Comparison of ENCODE assay signal across 8 mouse cellular contexts in the genomic region with DNA sequence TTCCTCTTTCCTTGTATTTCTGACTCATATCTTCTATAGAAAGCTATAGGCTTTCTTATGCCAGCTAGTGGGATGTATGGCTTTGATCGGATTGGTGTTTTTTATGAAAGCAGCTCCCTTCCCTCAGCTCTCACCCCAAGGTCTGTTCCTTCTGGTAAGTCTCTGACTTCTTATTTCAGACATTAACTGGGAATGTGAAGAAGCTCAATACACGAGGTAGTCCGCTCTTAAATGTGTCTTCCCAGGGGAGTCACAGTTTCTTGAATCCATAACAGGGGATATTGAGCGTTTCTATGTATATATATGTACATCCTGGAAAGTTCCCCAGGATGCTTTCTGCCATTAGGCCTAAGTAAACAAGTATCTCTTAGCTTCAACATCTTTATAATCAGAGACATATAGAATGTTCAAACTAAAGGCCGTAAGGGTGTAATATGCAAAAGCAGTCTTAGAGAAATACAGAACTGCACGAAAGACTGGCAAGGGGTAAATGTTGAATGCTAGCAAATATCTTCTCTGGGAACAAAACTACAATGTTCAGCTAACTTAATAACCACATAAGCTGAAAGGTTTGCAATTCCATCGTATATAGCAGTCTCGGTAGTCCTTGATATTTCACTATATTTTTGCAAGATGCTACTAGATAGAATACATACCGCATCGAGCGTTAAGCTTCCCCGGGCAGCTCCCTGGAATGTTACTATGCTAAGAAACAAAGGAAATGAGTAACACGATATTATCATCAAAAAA. TPM values are rescaled to one million over a fixed set of nuclear protein-coding genes. Genes with fewer than 3 reads are reported as not detected.
DNase-seq lines count a peak whose midpoint lies in the region; ATAC-seq and TF ChIP-seq lines count a peak whose summit lies in the region.

No protein-coding gene starts in this region.

- peaks cover 5% of the 10 kb centered on the region for H3K4me1 ChIP-seq in liver, embryonic 11.5 days (replicated peaks; ENCODE audit: control insufficient read depth, insufficient read depth, low read length)
- H3K4me1 ChIP-seq in hindbrain, embryonic 16.5 days (ENCODE audit: control insufficient read depth, insufficient read depth, low read depth, low read length): peaks cover 5% of the 10 kb centered on the region
- no peaks in the 10 kb centered on the region for H3K4me1 ChIP-seq in midbrain, postnatal 0 days (ENCODE audit: insufficient read depth, low read length)

- peak overlapping the region; percentile 70 for H3K4me2 ChIP-seq in liver, embryonic 11.5 days
- H3K4me2 ChIP-seq in hindbrain, embryonic 16.5 days (ENCODE audit: low read length): peak overlapping the region; percentile 97
- H3K4me2 ChIP-seq in midbrain, postnatal 0 days (ENCODE audit: low read depth, low read length, poor library complexity, severe bottlenecking): peak overlapping the region; percentile 87

- H3K36me3 ChIP-seq in liver, embryonic 11.5 days (ENCODE audit: control insufficient read depth, insufficient read depth, low read length): no peaks in the 10 kb centered on the region
- no peaks in the 10 kb centered on the region for H3K36me3 ChIP-seq in hindbrain, embryonic 16.5 days (ENCODE audit: control insufficient read depth, insufficient read depth, low read length)
- no peaks in the 10 kb centered on the region for H3K36me3 ChIP-seq in midbrain, postnatal 0 days (ENCODE audit: insufficient read depth, low read length)

- no peak for ATAC-seq in liver, embryonic 11.5 days (replicated peaks; ENCODE audit: low FRiP score)
- no peak for ATAC-seq in hindbrain, embryonic 16.5 days
- no peak; the same call in 1 of the 2 replicates for ATAC-seq in midbrain, postnatal 0 days (ENCODE audit: low FRiP score)

- peak overlapping the region; percentile 39 for H3K27ac ChIP-seq in liver, embryonic 11.5 days (ENCODE audit: low read depth, low read length)
- H3K27ac ChIP-seq in hindbrain, embryonic 16.5 days (ENCODE audit: low read depth, low read length): no peak overlapping the region
- H3K27ac ChIP-seq in midbrain, postnatal 0 days (ENCODE audit: low read depth, low read length): no peak overlapping the region

- H3K4me3 ChIP-seq in liver, embryonic 11.5 days (ENCODE audit: low read depth, low read length): peak overlapping the region; percentile 85
- peak overlapping the region; percentile 79 for H3K4me3 ChIP-seq in hindbrain, embryonic 16.5 days (ENCODE audit: low read length)
- H3K4me3 ChIP-seq in midbrain, postnatal 0 days (ENCODE audit: low read depth, low read length): peak overlapping the region; percentile 69

- no peaks in the 10 kb centered on the region for H3K27me3 ChIP-seq in liver, embryonic 11.5 days (replicated peaks; ENCODE audit: control insufficient read depth, insufficient read depth, low read length)
- H3K27me3 ChIP-seq in hindbrain, embryonic 16.5 days (replicated peaks; ENCODE audit: control insufficient read depth, insufficient read depth, low read length): no peaks in the 10 kb centered on the region
- no peaks in the 10 kb centered on the region for H3K27me3 ChIP-seq in midbrain, postnatal 0 days (ENCODE audit: insufficient read depth, low read length)

- H3K9ac ChIP-seq in liver, embryonic 11.5 days (ENCODE audit: low read depth, low read length): peak overlapping the region; percentile 75
- H3K9ac ChIP-seq in hindbrain, embryonic 16.5 days (ENCODE audit: low read depth, low read length): peak overlapping the region; percentile 49; the same call in 1 of the 2 replicates
- H3K9ac ChIP-seq in midbrain, postnatal 0 days (replicated peaks; ENCODE audit: low read length, poor library complexity, severe bottlenecking): no peak overlapping the region

- TF ChIP-seq CTCF in midbrain, postnatal 0 days (IDR thresholded peaks at IDR 0.05): no peak

- 42% methylated on average over 13 of the region's 13 CpGs for WGBS in liver, embryonic 11.5 days
- 51% methylated on average over 13 of the region's 13 CpGs for WGBS in hindbrain, embryonic 16.5 days
- WGBS in midbrain, postnatal 0 days: 51% methylated on average over 13 of the region's 13 CpGs

- no peaks in the 10 kb centered on the region for H3K9me3 ChIP-seq in liver, embryonic 11.5 days (ENCODE audit: control insufficient read depth, low read length)
- H3K9me3 ChIP-seq in hindbrain, embryonic 16.5 days (ENCODE audit: control insufficient read depth, low read length): no peaks in the 10 kb centered on the region
- H3K9me3 ChIP-seq in midbrain, postnatal 0 days (ENCODE audit: low read length): no peaks in the 10 kb centered on the region

- DNase-seq in liver, embryonic 11.5 days (ENCODE audit: low spot score): no peak
- DNase-seq in liver: no peak
- peak; percentile 41 for DNase-seq in c-Kit-positive CD71-positive TER-119-positive erythroid progenitor cells, embryonic 14.5 days (ENCODE audit: low spot score)
- DNase-seq in midbrain, postnatal 0 days (ENCODE audit: low spot score): no peak
- DNase-seq in urinary bladder, postnatal 36 days (ENCODE audit: low spot score in 2 of 2): no peak
- no peak for DNase-seq in gastrocnemius, postnatal 25 days
- DNase-seq in left cerebral cortex, adult 18-20 months (ENCODE audit: low spot score in 2 of 2): no peak

RNA-seq across cellular contexts. Expression of gene Fbxo48, which starts 0.8 kb away (rescaled TPM):
- polyA plus RNA-seq in liver, embryonic 11.5 days (2014; fragmentation: Nextera tagmentation; extraction: Ambion mirVana): 3.0 and 3.1 TPM in 2 replicates
- polyA plus RNA-seq in hindbrain, embryonic 16.5 days (2015; fragmentation: Nextera tagmentation; extraction: Ambion mirVana): 0.40 and 0.71 TPM in 2 replicates
- total RNA-seq in midbrain, postnatal 0 days (2014; rRNA removed): 0.33 and 0.99 TPM in 2 replicates
- polyA plus RNA-seq in midbrain, postnatal 0 days (2015; fragmentation: Nextera tagmentation; extraction: Ambion mirVana): 0.12 and 0.19 TPM in 2 replicates
- under 1 TPM in 1 of 2 experiments, not detected in 1; 0.13 TPM for total RNA-seq in gastrocnemius, postnatal 25 days (2021)
- 1 to 10 TPM; 1.4 to 1.5 TPM for total RNA-seq in left cerebral cortex, adult 18-20 months (2021)
